Mouse (Mus musculus) thymus, adult 2 months (tissue): ENCODE measurements around the gene Slc39a3.
"Not testable (repeated sequence)": the region's sequence is repeated elsewhere in the genome, so short reads cannot be mapped to it uniquely, and the experiment has no call there.

Source experiments
- CTCF ChIP-seq: fragments of 200-500 bp; IDR thresholded peaks from 2 replicates; pipeline ENCODE4 v1.5.1; 2012; ENCODE audit warnings: mild to moderate bottlenecking, control low read depth, low read length, moderate library complexity, borderline replicate concordance; ENCODE audit not compliant: control insufficient read depth, poor library complexity, insufficient read depth; ENCODE audit errors: extremely low read depth
- POLR2A ChIP-seq: fragments of 200-500 bp; IDR thresholded peaks from 2 replicates; pipeline ENCODE4 v1.6.1; 2012; ENCODE audit warnings: mild to moderate bottlenecking, low read length, control low read depth, moderate library complexity; ENCODE audit not compliant: control insufficient read depth, poor library complexity, insufficient read depth; ENCODE audit errors: extremely low read depth

- not testable (repeated sequence) for TF ChIP-seq CTCF, POLR2A
These were observed 18.6 kb upstream of the Slc39a3 start for GRCm38 (mm10) chr10:81055802-81056340.
